Mouse (Mus musculus) layer of hippocampus, adult 11-12 months (tissue): Measurements from ENCODE around the gene Setdb1.
A peak's percentile ranks its signal among the peaks of the same experiment; 100 is the strongest.
"Not testable (repeated sequence)": the region's sequence is repeated elsewhere in the genome, so short reads cannot be mapped to it uniquely, and the experiment has no call there.

ENCODE experiments used
- DNase-seq: peaks from one replicate; pipeline ENCODE4 v3.0.0; 2022; ENCODE audit warnings: low spot score

The Setdb1 gene

GRCm38 (mm10) chr3:95356701-95357449 is at the start of gene Setdb1:
Gene Setdb1, minus strand, starts transcription at chr3:95357202.
- DNase-seq: peak; percentile 93

GRCm38 (mm10) chr3:95402741-95403140 is 45.7 kb upstream of the Setdb1 start, which contains the start of gene 4930558C23Rik:
Gene 4930558C23Rik, minus strand, starts transcription at chr3:95402841.
- no peak for DNase-seq

GRCm38 (mm10) chr3:95394385-95394784 is 37.4 kb upstream of the Setdb1 start:
- no peak for DNase-seq

GRCm38 (mm10) chr3:95385401-95386075 is 28.5 kb upstream of the Setdb1 start:
- no peak for DNase-seq

GRCm38 (mm10) chr3:95373208-95373607 is 16.2 kb upstream of the Setdb1 start:
- no peak for DNase-seq

GRCm38 (mm10) chr3:95370101-95370500 is 13.1 kb upstream of the Setdb1 start:
- no peak for DNase-seq

GRCm38 (mm10) chr3:95360276-95360675 is 3.3 kb upstream of the Setdb1 start:
- not testable (repeated sequence) for DNase-seq

- DNase-seq: no peak
These were observed 744 bp upstream of the Setdb1 start for GRCm38 (mm10) chr3:95357746-95358145.

GRCm38 (mm10) chr3:95355911-95356544 is 974 bp downstream of the Setdb1 start:
- not testable (repeated sequence) for DNase-seq

- no peak for DNase-seq
These were observed 7.5 kb downstream of the Setdb1 start for GRCm38 (mm10) chr3:95349491-95349890.

- DNase-seq: not testable (repeated sequence)
These were observed 8.7 kb downstream of the Setdb1 start for GRCm38 (mm10) chr3:95348343-95348742.

- no peak for DNase-seq
These were observed 10.5 kb downstream of the Setdb1 start for GRCm38 (mm10) chr3:95346454-95346853.

GRCm38 (mm10) chr3:95343356-95344000 is 13.5 kb downstream of the Setdb1 start:
- not testable (repeated sequence) for DNase-seq

GRCm38 (mm10) chr3:95338251-95338650 is 18.8 kb downstream of the Setdb1 start:
- no peak for DNase-seq

GRCm38 (mm10) chr3:95337345-95337744 is 19.7 kb downstream of the Setdb1 start:
- DNase-seq: no peak

GRCm38 (mm10) chr3:95331528-95331927 is 25.5 kb downstream of the Setdb1 start:
- no peak for DNase-seq

- DNase-seq: no peak
These were observed 28.1 kb downstream of the Setdb1 start for GRCm38 (mm10) chr3:95328803-95329404.

- DNase-seq: no peak
These were observed 32.4 kb downstream of the Setdb1 start for GRCm38 (mm10) chr3:95324454-95325144.

- no peak for DNase-seq
These were observed 33.6 kb downstream of the Setdb1 start for GRCm38 (mm10) chr3:95323429-95323828.

- DNase-seq: peak; percentile 66
These were observed 37.0 kb downstream of the Setdb1 start for GRCm38 (mm10) chr3:95319701-95320625.
